Mouse (Mus musculus) testis, postnatal 10 days (tissue): ENCODE measurements around the gene Appbp2.

Experiments
- DNase-seq: peaks from one replicate; pipeline ENCODE4 v3.0.0; 2021; ENCODE audit warnings: low spot score

The Appbp2 gene

GRCm38 (mm10) chr11:85152256-85152930 is 82.5 kb downstream of the Appbp2 start:
- DNase-seq: no peak

GRCm38 (mm10) chr11:85139581-85140540 is 95.1 kb downstream of the Appbp2 start, which contains the start of gene Usp32:
Gene Usp32 (minus strand): TSS chr11:85140161.
- DNase-seq: peak; percentile 96

- DNase-seq: no peak
These were observed 96.0 kb downstream of the Appbp2 start for GRCm38 (mm10) chr11:85138776-85139474.
